Mouse (Mus musculus): ENCODE measurements at regions not wholly inside any gene's neighbourhood (a gene's known extent, or its start where the extent isn't known, plus 50 kb on each side); places are given as distances from the start of the nearest gene placed in this dataset.

GRCm38 (mm10) chr5:148724470-148724869 is 171.9 kb upstream of the Ubl3 start:
- WGBS (ENCODE audit: insufficient replicate concordance) = 69% methylated on average over 6 of the region's 6 CpGs
- Histone ChIP-seq H3K9ac (ENCODE audit: low read depth, low read length) (no peak overlapping the region), H3K9me3 (replicated peaks; ENCODE audit: control insufficient read depth, low read length) (no peaks in the 10 kb centered on the region)

GRCm38 (mm10) chr5:148723677-148724227 is 171.2 kb upstream of the Ubl3 start:
- 78% methylated on average over 11 of the region's 11 CpGs for WGBS (ENCODE audit: insufficient replicate concordance)
- H3K27ac ChIP-seq (ENCODE audit: low read depth, low read length) = no peak overlapping the region
- H3K9ac ChIP-seq (ENCODE audit: low read depth, low read length) = no peak overlapping the region
- no peaks in the 10 kb centered on the region for H3K36me3 ChIP-seq (ENCODE audit: control insufficient read depth, insufficient read depth, low read length)
- H3K27me3 ChIP-seq (ENCODE audit: control insufficient read depth, insufficient read depth, low read length) = no peaks in the 10 kb centered on the region; the same call in 1 of the 2 replicates
- H3K9me3 ChIP-seq (replicated peaks; ENCODE audit: control insufficient read depth, low read length) = peaks cover 2% of the 10 kb centered on the region; the same call in 1 of the 2 replicates
- H3K4me1 ChIP-seq (ENCODE audit: control insufficient read depth, insufficient read depth, low read length) = no peaks in the 10 kb centered on the region
- H3K4me3 ChIP-seq (ENCODE audit: low read depth, low read length) = no peak overlapping the region
- H3K4me2 ChIP-seq = no peak overlapping the region
- ATAC-seq (replicated peaks; ENCODE audit: insufficient number of reproducible peaks, low FRiP score, low TSS enrichment) = no peak

More at GRCm38 (mm10) chr5:148724470-148724869, 171.9 kb upstream of the Ubl3 start:
- no peaks in the 10 kb centered on the region; the same call in 1 of the 2 replicates for H3K27me3 ChIP-seq (ENCODE audit: control insufficient read depth, insufficient read depth, low read length)
- no peak overlapping the region for H3K27ac ChIP-seq (ENCODE audit: low read depth, low read length)
- no peaks in the 10 kb centered on the region for H3K4me1 ChIP-seq (ENCODE audit: control insufficient read depth, insufficient read depth, low read length)
- no peak overlapping the region for H3K4me3 ChIP-seq (ENCODE audit: low read depth, low read length)
- H3K4me2 ChIP-seq = no peak overlapping the region
- ATAC-seq (replicated peaks; ENCODE audit: insufficient number of reproducible peaks, low FRiP score, low TSS enrichment) = no peak
- H3K36me3 ChIP-seq (ENCODE audit: control insufficient read depth, insufficient read depth, low read length) = no peaks in the 10 kb centered on the region

GRCm38 (mm10) chr5:148720604-148721003 is 168.0 kb upstream of the Ubl3 start:
- H3K4me3 ChIP-seq (ENCODE audit: low read depth, low read length) = no peak overlapping the region
- WGBS (ENCODE audit: insufficient replicate concordance) = 89% methylated on average over 5 of the region's 5 CpGs
- H3K9ac ChIP-seq (ENCODE audit: low read depth, low read length) = no peak overlapping the region
- H3K4me1 ChIP-seq (ENCODE audit: control insufficient read depth, insufficient read depth, low read length) = no peaks in the 10 kb centered on the region
- no peak overlapping the region for H3K27ac ChIP-seq (ENCODE audit: low read depth, low read length)
- no peaks in the 10 kb centered on the region for H3K36me3 ChIP-seq (ENCODE audit: control insufficient read depth, insufficient read depth, low read length)
- ATAC-seq (replicated peaks; ENCODE audit: insufficient number of reproducible peaks, low FRiP score, low TSS enrichment) = no peak
- H3K9me3 ChIP-seq (replicated peaks; ENCODE audit: control insufficient read depth, low read length) = peaks cover 7% of the 10 kb centered on the region; the same call in 1 of the 2 replicates
- H3K27me3 ChIP-seq (ENCODE audit: control insufficient read depth, insufficient read depth, low read length) = no peaks in the 10 kb centered on the region
- H3K4me2 ChIP-seq = no peak overlapping the region

- Histone ChIP-seq H3K9ac (ENCODE audit: low read depth, low read length) (no peak overlapping the region), H3K27me3 (ENCODE audit: control insufficient read depth, insufficient read depth, low read length) (no peaks in the 10 kb centered on the region), H3K27ac (ENCODE audit: low read depth, low read length) (no peak overlapping the region), H3K4me2 (no peak overlapping the region), H3K9me3 (replicated peaks; ENCODE audit: control insufficient read depth, low read length) (peaks cover 7% of the 10 kb centered on the region; the same call in 1 of the 2 replicates), H3K36me3 (ENCODE audit: control insufficient read depth, insufficient read depth, low read length) (no peaks in the 10 kb centered on the region), H3K4me3 (ENCODE audit: low read depth, low read length) (no peak overlapping the region), H3K4me1 (ENCODE audit: control insufficient read depth, insufficient read depth, low read length) (no peaks in the 10 kb centered on the region)
- no peak for ATAC-seq (replicated peaks; ENCODE audit: insufficient number of reproducible peaks, low FRiP score, low TSS enrichment)
- 79% methylated on average over 6 of the region's 6 CpGs for WGBS (ENCODE audit: insufficient replicate concordance)
These were observed 164.0 kb upstream of the Ubl3 start for GRCm38 (mm10) chr5:148716633-148717032.

GRCm38 (mm10) chr5:148715218-148715991 is 162.8 kb upstream of the Ubl3 start:
- Histone ChIP-seq H3K4me1 (ENCODE audit: control insufficient read depth, insufficient read depth, low read length) (no peaks in the 10 kb centered on the region), H3K36me3 (ENCODE audit: control insufficient read depth, insufficient read depth, low read length) (no peaks in the 10 kb centered on the region), H3K27ac (ENCODE audit: low read depth, low read length) (no peak overlapping the region), H3K9ac (ENCODE audit: low read depth, low read length) (no peak overlapping the region), H3K4me2 (no peak overlapping the region), H3K4me3 (ENCODE audit: low read depth, low read length) (no peak overlapping the region), H3K27me3 (ENCODE audit: control insufficient read depth, insufficient read depth, low read length) (no peaks in the 10 kb centered on the region), H3K9me3 (replicated peaks; ENCODE audit: control insufficient read depth, low read length) (peaks cover 7% of the 10 kb centered on the region; the same call in 1 of the 2 replicates)
- ATAC-seq (replicated peaks; ENCODE audit: insufficient number of reproducible peaks, low FRiP score, low TSS enrichment) = no peak
- 71% methylated on average over 15 of the region's 15 CpGs for WGBS (ENCODE audit: insufficient replicate concordance)

GRCm38 (mm10) chr5:148714807-148715206 is 162.2 kb upstream of the Ubl3 start:
- no peak overlapping the region for H3K4me2 ChIP-seq
- 81% methylated on average over 4 of the region's 4 CpGs for WGBS (ENCODE audit: insufficient replicate concordance)
- no peak overlapping the region for H3K9ac ChIP-seq (ENCODE audit: low read depth, low read length)
- no peaks in the 10 kb centered on the region for H3K36me3 ChIP-seq (ENCODE audit: control insufficient read depth, insufficient read depth, low read length)
- H3K27me3 ChIP-seq (ENCODE audit: control insufficient read depth, insufficient read depth, low read length) = no peaks in the 10 kb centered on the region
- H3K4me3 ChIP-seq (ENCODE audit: low read depth, low read length) = no peak overlapping the region
- H3K4me1 ChIP-seq (ENCODE audit: control insufficient read depth, insufficient read depth, low read length) = no peaks in the 10 kb centered on the region
- no peak for ATAC-seq (replicated peaks; ENCODE audit: insufficient number of reproducible peaks, low FRiP score, low TSS enrichment)
- no peak overlapping the region for H3K27ac ChIP-seq (ENCODE audit: low read depth, low read length)
- H3K9me3 ChIP-seq (replicated peaks; ENCODE audit: control insufficient read depth, low read length) = peaks cover 7% of the 10 kb centered on the region; the same call in 1 of the 2 replicates

GRCm38 (mm10) chr5:148713796-148714195 is 161.2 kb upstream of the Ubl3 start:
- no peak overlapping the region for H3K9ac ChIP-seq (ENCODE audit: low read depth, low read length)
- H3K4me3 ChIP-seq (ENCODE audit: low read depth, low read length) = no peak overlapping the region
- H3K4me1 ChIP-seq (ENCODE audit: control insufficient read depth, insufficient read depth, low read length) = peaks cover 2% of the 10 kb centered on the region
- ATAC-seq (replicated peaks; ENCODE audit: insufficient number of reproducible peaks, low FRiP score, low TSS enrichment) = no peak
- no peak overlapping the region for H3K27ac ChIP-seq (ENCODE audit: low read depth, low read length)
- no peaks in the 10 kb centered on the region for H3K27me3 ChIP-seq (ENCODE audit: control insufficient read depth, insufficient read depth, low read length)
- no peaks in the 10 kb centered on the region for H3K36me3 ChIP-seq (ENCODE audit: control insufficient read depth, insufficient read depth, low read length)
- peaks cover 5% of the 10 kb centered on the region; the same call in 1 of the 2 replicates for H3K9me3 ChIP-seq (replicated peaks; ENCODE audit: control insufficient read depth, low read length)
- WGBS (ENCODE audit: insufficient replicate concordance) = 80% methylated on average over 5 of the region's 5 CpGs
- no peak overlapping the region for H3K4me2 ChIP-seq

GRCm38 (mm10) chr5:148713039-148713438 is 160.4 kb upstream of the Ubl3 start:
- Histone ChIP-seq H3K27ac (ENCODE audit: low read depth, low read length) (no peak overlapping the region), H3K9ac (ENCODE audit: low read depth, low read length) (no peak overlapping the region), H3K4me2 (no peak overlapping the region), H3K36me3 (ENCODE audit: control insufficient read depth, insufficient read depth, low read length) (no peaks in the 10 kb centered on the region), H3K4me3 (ENCODE audit: low read depth, low read length) (no peak overlapping the region), H3K4me1 (ENCODE audit: control insufficient read depth, insufficient read depth, low read length) (peaks cover 6% of the 10 kb centered on the region), H3K27me3 (ENCODE audit: control insufficient read depth, insufficient read depth, low read length) (no peaks in the 10 kb centered on the region), H3K9me3 (replicated peaks; ENCODE audit: control insufficient read depth, low read length) (no peaks in the 10 kb centered on the region)
- ATAC-seq (replicated peaks; ENCODE audit: insufficient number of reproducible peaks, low FRiP score, low TSS enrichment) = no peak

- H3K4me2 ChIP-seq = no peak overlapping the region
- no peak overlapping the region for H3K27ac ChIP-seq (ENCODE audit: low read depth, low read length)
- WGBS (ENCODE audit: insufficient replicate concordance) = 77% methylated on average over 5 of the region's 5 CpGs
- peaks cover 15% of the 10 kb centered on the region for H3K4me1 ChIP-seq (ENCODE audit: control insufficient read depth, insufficient read depth, low read length)
- ATAC-seq (replicated peaks; ENCODE audit: insufficient number of reproducible peaks, low FRiP score, low TSS enrichment) = no peak
- H3K4me3 ChIP-seq (ENCODE audit: low read depth, low read length) = no peak overlapping the region
- no peak overlapping the region for H3K9ac ChIP-seq (ENCODE audit: low read depth, low read length)
- no peaks in the 10 kb centered on the region for H3K9me3 ChIP-seq (replicated peaks; ENCODE audit: control insufficient read depth, low read length)
- no peaks in the 10 kb centered on the region for H3K36me3 ChIP-seq (ENCODE audit: control insufficient read depth, insufficient read depth, low read length)
- H3K27me3 ChIP-seq (ENCODE audit: control insufficient read depth, insufficient read depth, low read length) = no peaks in the 10 kb centered on the region
These were observed 159.0 kb upstream of the Ubl3 start for GRCm38 (mm10) chr5:148711570-148711969.

Data from heart, embryonic 11.5 days (tissue).